Mouse (Mus musculus) left cerebral cortex, postnatal 10 days (tissue): ENCODE data around the gene Atp8a1. TPM values are rescaled to one million over a fixed set of nuclear protein-coding genes. Genes with fewer than 3 reads are reported as not detected.

Source experiments
- DNase-seq, 2 experiments: peaks; one replicate each; pipeline ENCODE4 v3.0.0; 2021 to 2022; ENCODE audit warnings: low spot score in 2 of 2, mixed read lengths in 1 of 2; ENCODE audit errors: extremely low spot score in 1 of 2
- intact Hi-C: fragments of 180-260 bp; cut with DNase I; formaldehyde crosslinking; loops from one replicate; pipeline ENCODE4 v1.15.1; 2025
- total RNA-seq, 2 experiments: library from RNA; stranded (reverse); gene quantifications; 2 replicates each; pipeline ENCODE4 v1.2.3; 2021

The Atp8a1 gene
- total RNA-seq, 2 experiments from 2014 or later = 145 to 152 TPM

DNA sequence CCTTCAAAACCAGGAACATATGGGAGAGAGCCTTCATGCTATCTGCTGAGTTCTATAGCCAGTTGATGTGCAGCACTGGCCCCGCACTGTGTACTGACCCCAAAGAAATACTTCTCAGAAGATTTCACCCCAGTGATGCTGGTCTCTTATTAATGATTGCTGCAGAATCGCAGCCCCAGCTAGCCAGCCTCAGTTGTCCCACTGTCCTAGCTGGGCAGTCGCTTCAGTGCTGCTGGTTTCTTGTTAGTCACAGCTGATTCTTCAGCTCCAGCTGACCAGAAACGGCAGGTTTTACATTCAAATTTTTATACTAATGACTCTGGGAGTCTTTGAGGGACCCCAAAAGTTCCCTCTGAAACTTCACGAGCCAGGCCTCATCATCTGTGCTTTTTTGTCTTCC, 197.2 kb downstream of the Atp8a1 start:
- intact Hi-C loops = no loop called here

GRCm38 (mm10) chr5:67649156-67649555, 198.1 kb downstream of the Atp8a1 start:
- DNase-seq = no peak
- intact Hi-C loops = loop anchor here (10.0 kb wide), 1 partner anchor 76 kb away; no protein-coding TSS in a partner anchor

More for the DNA sequence above, 197.2 kb downstream of the Atp8a1 start:
- DNase-seq = no peak

DNA sequence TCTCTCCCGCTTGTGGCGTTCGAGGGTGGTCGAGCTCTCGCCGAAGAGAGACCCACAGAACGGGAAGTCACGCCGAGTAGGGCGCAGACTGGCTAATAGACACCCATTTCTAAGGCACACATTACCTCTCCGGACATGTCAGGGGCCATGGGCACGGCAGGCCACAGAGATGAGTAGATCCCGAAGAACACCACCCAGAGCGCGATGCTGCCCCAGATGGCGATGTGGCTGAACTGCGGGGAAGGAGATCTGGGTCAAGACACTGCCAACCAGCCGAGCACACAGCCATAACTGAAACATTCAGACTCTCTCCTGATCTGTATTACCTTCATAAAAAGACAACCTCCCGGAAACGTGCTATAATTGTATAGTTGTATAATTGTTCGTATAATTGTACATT, 199.7 kb downstream of the Atp8a1 start:
- intact Hi-C loops = loop anchor here (10.0 kb wide), 1 partner anchor 77 kb away; no protein-coding TSS in a partner anchor
- no peak for DNase-seq

- intact Hi-C loops = loop anchor here (10.0 kb wide), 1 partner anchor 78 kb away; no protein-coding TSS in a partner anchor
- no peak for DNase-seq
Measured at GRCm38 (mm10) chr5:67646756-67647529, 200.3 kb downstream of the Atp8a1 start.

DNA sequence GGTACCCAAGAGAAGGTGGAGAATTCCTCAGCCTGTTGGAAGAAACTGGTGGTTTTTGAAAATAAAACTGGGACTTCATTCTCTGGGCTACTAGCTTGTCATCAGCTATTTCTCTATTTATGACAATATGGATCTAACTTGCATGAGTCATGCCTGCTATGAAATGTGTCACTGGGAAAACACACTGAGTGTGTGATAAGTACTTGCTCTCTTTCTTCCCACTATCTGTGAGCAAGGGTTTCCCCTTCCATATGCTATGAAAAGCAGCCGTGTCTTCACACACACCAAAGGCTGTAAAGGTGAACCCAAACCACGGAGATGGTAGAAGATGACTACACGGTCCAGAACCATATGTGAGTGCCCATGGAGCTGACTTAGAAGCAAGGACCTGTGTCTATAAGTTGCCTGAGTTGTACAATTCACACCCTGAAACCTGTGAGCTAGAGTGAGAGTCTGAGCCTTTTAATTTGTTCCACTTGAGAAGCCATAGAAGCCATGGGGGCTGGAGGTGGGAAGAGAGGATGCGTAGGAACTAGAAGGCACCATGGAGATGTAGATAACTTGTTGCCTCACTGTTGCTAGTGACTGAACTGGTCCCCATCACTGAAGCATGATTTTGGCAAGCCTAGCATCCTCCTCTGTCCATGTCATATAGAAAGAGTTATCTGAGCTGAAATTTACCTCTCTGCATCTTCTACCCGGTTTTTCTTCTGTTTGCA, 203.5 kb downstream of the Atp8a1 start:
- DNase-seq = no peak
- intact Hi-C loops = loop anchor here (10.0 kb wide), 1 partner anchor 81 kb away; no protein-coding TSS in a partner anchor

DNA sequence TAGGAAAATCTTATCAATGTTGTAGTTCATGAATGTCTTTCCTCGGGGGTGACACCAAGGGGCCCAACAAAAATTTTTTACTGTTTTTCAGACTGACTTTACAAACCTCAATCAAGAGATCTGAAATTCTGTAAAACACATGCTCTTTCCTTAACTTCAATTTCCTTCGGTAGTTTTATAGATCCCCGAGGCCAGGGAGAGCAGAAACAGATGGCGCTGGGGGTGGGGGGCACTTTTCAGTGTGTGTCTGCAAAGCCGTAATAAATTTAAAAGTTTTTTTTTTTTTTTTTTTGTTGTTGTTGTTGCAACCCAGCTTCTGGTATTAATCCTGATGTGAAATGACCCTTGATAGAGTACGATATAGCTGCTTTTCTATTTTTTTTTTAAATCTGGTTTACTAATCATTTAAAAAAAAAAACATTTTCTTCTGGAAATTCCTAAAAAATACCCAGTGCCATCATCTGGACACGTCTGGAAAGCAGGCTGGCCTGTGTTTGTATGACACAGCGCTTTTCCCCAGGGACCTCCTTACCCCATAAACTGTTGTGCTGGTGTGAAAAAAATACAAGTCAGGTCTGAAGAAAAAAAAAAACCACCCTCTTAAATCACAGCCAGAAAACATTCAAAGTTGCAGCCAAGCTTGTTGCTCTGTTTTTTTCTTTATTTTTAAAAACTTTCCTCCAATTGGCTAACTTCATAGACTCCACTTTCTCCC, 205.7 kb downstream of the Atp8a1 start:
- intact Hi-C loops = loop anchor here (10.0 kb wide), 1 partner anchor 83 kb away; no protein-coding TSS in a partner anchor
- no peak for DNase-seq

DNA sequence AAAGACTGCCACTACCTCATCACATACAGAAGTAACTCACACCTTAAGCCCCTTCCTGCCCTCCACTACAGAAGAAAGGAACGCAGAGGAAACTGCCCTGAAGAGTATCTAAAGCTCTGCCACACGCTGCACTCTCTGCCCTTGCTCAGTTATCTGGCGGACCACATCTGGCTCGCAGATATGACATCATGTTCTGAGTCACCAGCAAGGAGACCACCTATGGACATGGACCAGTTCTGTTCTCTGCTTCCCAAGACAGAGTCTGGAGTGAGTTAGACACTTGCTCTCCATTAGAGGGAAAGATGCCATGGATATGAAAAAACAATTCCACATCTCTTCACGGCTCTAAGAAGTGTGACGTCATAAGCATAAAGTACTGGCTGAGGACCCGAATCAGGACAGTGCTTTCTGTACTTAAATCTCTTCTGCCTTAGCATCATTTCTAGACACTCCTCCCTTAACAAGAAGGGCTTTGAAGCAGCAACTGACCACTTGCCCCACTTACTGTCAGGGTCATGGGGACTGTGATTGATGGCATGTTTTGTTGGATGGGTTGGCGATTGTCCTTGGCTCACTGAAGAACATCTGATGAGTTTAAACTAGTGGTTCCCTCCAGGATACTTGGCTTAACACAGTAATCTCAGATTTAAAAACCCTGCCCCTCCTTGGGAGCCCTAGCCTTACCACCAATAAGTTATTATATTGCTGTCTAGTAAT, 206.5 kb downstream of the Atp8a1 start:
- DNase-seq = no peak
- intact Hi-C loops = loop anchor here (10.0 kb wide), 1 partner anchor 84 kb away; no protein-coding TSS in a partner anchor

DNA sequence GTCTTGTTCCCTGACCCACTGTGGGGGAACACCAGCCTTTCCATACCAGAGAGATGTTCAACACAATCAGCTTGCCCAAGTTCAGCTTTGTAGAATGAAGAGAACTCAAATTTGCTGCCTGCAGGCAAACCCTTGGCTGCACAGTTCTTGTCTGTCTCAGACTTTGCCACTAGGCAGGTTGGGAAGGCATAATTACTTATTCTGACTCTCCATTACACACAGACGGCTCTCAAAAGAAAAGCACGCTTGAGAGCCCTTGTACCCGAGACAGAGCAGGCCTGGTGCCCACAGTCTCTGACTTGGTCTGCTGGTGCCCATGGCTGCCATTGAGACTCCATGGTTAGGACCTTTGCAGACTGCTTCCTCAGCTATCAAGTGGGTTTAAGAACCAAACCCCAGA, 212.9 kb downstream of the Atp8a1 start:
- DNase-seq = no peak
- intact Hi-C loops = no loop called here

DNA sequence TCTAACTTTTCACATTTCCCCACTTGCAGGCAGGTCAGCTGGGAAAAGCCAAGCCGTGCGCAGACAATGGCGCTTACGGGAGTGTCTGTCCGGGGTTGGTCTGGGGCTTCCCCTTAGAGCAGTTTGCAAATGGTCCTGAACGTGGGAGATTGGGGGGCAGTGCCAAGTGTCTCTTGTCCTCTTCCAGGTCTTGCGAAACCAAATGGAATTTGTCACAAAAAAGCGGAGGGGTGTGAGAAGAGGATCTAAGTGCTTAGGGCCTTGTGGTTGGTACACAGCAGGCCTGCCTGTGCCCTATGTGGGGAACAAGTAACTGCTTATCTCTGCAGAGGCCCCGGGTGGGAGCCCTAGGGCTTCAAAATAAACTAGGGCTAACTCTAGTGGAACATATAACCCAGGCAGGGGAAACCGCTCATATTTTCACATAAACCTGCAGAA, 213.4 kb downstream of the Atp8a1 start:
- no peak for DNase-seq
- intact Hi-C loops = no loop called here

DNA sequence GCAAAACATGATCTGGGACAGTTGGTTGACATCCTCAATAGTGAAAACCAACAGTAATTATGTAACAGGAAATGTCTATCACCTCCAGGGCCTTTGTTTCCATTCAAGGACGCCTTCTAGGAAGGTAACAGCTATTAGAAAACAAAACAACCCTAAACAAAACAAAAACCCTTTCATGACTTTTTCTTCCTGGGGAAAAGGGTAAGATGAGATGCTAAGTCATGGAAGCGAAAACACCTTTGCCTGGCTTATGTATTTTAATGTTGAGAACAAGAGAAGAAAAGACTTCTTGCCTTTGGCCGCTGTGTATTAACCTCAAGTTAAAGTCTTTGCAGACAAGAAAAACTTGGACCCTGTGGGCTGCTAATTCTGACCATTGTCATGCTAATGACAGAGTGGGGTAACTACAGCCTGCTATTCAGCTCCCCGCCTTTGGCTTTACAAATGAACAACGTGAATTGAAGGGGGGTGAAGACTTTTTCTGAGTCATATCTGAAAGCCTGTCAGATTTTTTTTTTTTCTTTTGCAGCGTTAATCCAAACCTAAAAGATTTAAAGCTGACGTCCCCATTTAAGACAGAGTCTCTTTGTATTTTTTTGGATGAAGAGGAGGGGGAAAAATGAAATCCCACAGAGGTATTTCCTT, 214.0 kb downstream of the Atp8a1 start:
- DNase-seq = no peak
- intact Hi-C loops = no loop called here

DNA sequence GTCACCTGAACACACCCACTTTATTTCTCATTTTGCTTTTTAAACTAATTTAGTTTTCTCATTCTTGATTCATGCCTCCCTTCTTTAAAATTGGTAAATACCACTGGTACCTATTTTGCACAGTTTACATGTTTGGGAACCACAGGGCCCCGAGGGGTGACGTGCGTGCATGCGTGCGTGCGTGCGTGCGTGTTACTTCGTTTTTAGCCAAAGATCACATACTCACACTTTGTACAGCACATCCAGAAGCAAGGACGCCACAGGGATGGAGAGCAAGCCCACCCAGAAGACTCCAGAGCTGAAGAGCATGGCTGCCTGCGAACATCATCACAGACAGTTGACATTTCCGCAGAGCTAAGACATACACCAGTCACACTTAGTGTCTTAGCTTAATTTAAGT, 216.0 kb downstream of the Atp8a1 start:
- DNase-seq = no peak
- intact Hi-C loops = no loop called here

DNA sequence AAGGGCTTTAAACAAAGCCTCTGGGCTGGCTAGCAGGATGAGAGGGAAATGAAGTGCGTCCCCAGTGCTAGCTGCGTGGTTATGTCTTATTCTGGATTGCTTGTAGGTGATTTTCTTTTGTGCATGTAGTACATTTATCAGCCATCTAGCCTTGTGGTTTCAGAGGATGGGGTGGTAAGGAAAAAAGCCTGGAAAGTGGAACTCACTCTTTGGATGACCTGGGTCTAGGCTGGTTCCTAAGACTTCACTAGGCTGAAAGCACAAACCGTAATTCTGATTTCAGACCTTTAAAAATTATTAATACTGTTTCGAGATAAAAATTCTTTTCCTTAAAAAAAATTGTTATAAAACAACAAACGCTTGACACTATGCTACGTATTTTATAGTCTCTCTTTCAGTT, 217.4 kb downstream of the Atp8a1 start:
- intact Hi-C loops = no loop called here
- DNase-seq = no peak

DNA sequence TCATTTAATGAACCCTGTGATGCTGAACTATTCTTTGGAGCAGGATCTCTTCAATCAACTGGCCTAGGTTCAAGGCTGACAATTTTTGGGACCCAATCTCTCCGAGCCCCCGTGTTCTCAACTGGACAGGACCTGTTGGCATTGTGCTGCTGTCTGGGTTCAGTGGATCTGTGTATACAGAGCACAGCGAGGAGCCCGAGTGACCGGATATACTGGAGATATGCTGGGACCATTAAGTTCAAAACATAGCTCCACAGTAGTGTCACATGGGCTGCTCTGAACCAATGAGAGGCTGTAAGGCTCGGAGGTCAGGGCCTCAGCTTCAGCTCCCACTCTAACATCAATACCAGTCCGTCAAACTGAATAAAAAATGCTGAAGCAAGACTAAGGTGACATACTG, 217.8 kb downstream of the Atp8a1 start:
- no peak for DNase-seq
- intact Hi-C loops = no loop called here

DNA sequence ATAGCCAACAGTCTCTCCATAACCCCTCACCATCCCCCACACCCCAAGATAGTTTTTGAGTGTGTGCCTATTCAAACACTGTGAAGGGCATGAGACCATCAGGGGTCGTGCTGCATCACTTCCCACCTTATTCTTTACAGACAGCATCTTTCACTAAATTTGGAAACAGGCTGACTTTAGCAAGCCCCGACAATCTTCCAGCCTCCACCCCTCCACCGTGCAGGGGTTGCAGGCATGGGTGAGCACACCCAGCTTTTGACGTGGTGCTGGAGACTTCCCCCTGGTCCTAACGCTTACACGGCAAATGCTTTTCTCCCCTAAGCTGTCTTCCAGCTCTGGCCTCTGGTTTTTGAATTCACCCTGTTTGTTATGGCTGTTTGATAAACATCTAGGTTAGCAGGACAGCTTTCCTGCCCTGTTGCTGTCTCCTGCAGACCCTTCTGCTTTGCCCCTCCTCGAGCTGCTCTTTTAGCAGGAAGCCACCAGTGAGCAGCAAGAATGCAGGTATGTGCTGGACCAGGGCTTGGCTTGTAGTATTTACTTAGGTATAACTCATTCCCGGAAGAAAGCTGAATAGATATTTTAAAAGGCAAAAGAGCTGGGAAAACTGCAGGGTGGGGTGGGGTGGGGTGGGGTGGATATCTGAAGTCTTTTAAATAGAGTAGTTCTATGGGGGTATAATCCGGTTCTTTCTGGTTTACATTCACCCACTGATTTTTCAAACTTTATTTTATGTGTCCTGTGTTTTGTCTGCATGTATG, 218.9 kb downstream of the Atp8a1 start:
- no peak for DNase-seq
- intact Hi-C loops = no loop called here

DNA sequence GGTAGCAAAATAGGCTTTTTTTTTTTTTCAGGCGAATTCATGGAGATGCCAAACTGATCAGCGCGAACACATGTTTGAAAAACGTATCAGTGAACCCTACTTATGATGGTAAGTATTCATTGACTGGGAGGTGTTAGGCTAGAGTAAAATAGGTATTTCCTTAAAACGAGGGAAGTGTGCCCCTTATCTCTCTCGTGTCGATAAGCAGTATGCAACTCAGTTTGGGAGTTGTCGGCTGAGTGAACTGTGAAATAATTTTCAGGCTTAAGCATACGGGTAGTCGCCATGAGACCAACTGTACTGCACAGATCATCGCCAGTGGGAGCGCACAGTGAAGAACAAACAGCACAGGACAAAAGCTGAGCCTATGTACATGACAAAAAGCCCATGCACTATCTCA, 226.0 kb downstream of the Atp8a1 start:
- intact Hi-C loops = no loop called here
- DNase-seq = no peak

GRCm38 (mm10) chr5:67609520-67609837, 237.8 kb downstream of the Atp8a1 start:
- no peak for DNase-seq
- intact Hi-C loops = no loop called here

DNA sequence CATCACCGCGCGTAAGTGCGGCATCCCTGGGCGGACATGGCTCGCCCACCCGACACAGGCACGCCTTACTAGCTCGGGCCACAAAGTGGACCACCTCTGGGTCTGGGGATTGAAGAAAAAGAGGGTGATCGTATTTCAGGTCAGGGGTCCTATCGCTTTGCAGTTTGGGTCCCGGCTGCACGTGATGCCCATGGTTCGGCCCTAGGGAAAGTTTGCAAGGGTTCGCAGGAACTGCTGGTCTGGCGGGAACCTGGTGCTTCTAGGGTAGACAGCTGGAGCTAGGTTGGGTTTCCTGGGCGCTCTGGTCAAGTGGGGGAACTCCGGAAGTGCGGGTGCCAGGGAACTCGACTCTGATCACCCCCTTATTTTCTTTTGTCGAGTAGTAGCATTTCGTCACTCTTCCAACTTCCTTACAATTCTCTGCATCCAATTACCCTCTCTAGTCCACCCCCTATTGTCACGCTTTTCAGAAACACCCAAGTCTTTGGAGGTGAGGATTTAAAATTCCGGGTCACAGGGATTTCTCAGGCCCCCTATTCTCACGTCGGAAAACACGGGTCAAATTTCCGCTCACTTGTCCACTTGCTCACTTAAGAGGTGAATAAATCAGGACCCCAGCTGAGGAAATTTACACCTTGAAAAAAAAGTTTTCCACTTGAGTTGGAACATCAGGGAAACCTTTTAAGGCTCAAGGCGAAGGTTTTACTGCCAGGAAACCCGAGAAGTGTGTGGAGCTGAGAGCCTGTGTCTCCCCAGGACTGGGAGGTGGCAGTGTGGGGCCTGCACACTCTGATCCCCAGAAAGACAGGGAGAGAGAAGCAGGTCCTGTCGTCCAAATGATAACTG, 238.3 kb downstream of the Atp8a1 start:
- no peak for DNase-seq
- intact Hi-C loops = no loop called here
